Mouse (Mus musculus): ENCODE measurements around the gene Nap1l2. TPM values are rescaled to one million over a fixed set of nuclear protein-coding genes. Genes with fewer than 3 reads are reported as not detected.
"Not testable (repeated sequence)": the region's sequence is repeated elsewhere in the genome, so short reads cannot be mapped to it uniquely, and the experiment has no call there.

The Nap1l2 gene
- 1 to 10 TPM; 1.5 TPM for total RNA-seq (2021)
- long read RNA-seq, experiment 1, partial matches to known transcripts = 0 of 1 reads
- long read RNA-seq, experiment 1, other reads (novel, unspliced or antisense) = 0 of 1 reads
- long read RNA-seq, experiment 2, partial matches to known transcripts = 0 of 1 reads
- long read RNA-seq, experiment 2, other reads (novel, unspliced or antisense) = 0 of 1 reads

- peak; percentile 14 for DNase-seq
Measured at GRCm38 (mm10) chrX:103186431-103186786, at the start of gene Nap1l2. Gene Nap1l2, minus strand, starts transcription at chrX:103186640.

- DNase-seq = no peak
Measured at GRCm38 (mm10) chrX:103215251-103215650, 28.8 kb upstream of the Nap1l2 start.

DNA sequence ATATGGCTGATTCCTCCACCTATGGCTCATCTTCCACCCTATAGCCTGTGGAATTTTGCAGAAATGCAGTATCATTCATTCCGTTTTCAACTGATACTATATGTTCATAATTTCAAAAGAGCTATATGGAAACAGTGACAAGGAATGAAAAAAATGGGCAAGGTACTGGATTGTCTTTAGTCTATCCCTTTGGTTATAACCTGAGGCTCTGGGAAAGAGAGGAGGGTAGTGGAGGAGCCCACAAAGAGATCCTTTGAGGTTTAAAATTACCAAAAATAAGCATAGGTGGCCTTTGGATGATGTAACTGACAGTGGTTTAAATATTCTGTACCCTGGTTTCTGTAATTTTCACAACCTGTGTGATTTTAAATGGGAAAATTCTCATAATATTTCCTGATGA, 389 bp upstream of the Nap1l2 start:
- DNase-seq = no peak

- no peak for DNase-seq
Measured at GRCm38 (mm10) chrX:103185781-103186430, 534 bp downstream of the Nap1l2 start.

DNA sequence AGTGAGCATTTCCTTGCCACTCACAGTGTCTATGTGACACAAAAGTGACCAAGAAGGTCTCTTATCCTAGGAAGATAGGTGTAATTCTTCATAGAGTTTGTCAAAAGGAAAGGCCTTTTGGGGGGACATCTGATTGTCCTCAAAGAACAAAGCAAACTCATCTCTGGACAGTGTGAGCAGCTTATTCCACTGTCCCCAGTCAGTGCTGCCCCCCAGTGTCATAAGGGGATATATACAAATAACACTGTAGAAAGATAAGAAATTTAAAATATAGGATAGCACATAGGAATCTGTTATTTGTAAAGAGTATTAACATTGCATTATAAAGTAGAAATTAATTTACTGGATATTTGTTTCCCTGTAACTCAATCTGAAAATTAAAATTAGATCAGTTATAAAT, 2.9 kb downstream of the Nap1l2 start:
- DNase-seq = peak; percentile 6

DNA sequence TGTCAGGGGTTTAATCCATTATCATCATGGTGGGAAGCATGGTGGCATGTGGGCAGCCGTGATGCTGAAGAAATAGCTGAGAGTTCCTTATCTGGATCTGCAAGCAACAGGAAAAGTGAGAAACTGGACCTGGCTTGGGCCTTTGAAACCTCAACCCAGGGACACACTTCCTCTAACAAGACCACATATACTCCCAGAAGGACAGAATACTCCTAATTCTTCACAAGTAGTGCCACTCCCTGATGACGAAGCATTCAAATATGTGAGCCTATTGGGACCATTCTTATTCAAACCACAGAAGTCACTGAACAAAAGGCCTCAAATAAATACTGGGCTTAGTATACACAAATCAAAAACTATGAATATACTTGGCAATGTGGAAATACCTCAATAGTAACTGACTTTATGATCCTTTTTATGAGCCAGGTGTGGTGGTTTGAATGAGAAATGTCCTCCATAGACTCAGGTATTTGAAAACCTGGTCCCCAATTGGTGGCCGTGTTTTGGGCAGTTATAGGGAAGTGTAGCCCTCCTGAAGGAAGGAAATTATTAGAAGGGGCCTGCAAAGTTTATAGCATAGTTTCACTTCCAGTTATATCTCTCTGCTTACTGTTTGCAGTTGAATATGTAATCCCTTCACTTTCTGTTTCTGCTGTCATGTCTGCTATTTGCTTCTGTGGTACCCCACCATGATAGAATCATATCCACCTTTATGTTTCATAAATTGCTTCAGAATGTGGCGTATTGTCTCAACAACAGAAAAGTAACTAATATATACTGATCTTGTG, 6.5 kb downstream of the Nap1l2 start:
- no peak for DNase-seq

GRCm38 (mm10) chrX:103164948-103165605, 21.4 kb downstream of the Nap1l2 start:
- DNase-seq = not testable (repeated sequence)

DNA sequence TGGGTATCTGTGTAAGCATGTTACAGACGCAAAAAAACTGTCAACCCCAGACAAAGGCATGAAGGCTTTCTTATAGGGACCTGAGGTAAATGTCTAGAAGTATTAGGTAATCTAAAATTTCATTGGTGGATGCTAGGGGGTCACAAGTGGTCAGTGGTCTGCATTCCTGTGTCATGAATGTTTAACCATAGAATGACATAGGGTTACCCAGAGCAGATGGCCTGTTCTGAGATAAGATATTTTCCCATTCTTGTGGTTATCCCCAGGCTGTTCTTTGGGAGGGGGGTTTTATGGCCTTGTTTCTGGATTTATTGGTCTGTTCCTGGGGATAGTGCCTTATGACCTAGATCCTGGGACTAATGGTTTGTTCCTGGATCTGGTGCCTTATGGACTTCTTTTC, 30.3 kb downstream of the Nap1l2 start:
- no peak for DNase-seq

GRCm38 (mm10) chrX:103138549-103138948, 47.9 kb downstream of the Nap1l2 start:
- DNase-seq = no peak

Other genes with a start within 250 kb of the Nap1l2 start
- not detected for gene Cdx4, start 134.8 kb upstream of the Nap1l2 start, total RNA-seq (2021)
- 1 to 10 TPM; 4.1 to 4.2 TPM for gene Chic1, start 169.8 kb upstream of the Nap1l2 start, total RNA-seq (2021)
- gene Tsx, start 227.8 kb upstream of the Nap1l2 start, total RNA-seq (2021) = under 1 TPM in 1 of 2 experiments, not detected in 1; 0.64 TPM
- gene Gm26992, start 235.4 kb upstream of the Nap1l2 start, total RNA-seq (2021) = not detected

All from adrenal gland, postnatal 10 days (tissue).